Mouse (Mus musculus) urinary bladder, postnatal 25 days (tissue): ENCODE results near the gene Ric3.

ENCODE experiments used
- DNase-seq: peaks from one replicate; pipeline ENCODE4 v3.0.0; 2022; ENCODE audit warnings: low spot score

Ric3 gene

GRCm38 (mm10) chr7:109045876-109046275 lies 37.3 kb downstream of the Ric3 start:
- DNase-seq, result no peak

- DNase-seq, result no peak
These were observed 43.7 kb downstream of the Ric3 start for GRCm38 (mm10) chr7:109039445-109039844.

GRCm38 (mm10) chr7:109038987-109039386 lies 44.1 kb downstream of the Ric3 start:
- no peak for DNase-seq

- no peak for DNase-seq
These were observed 44.9 kb downstream of the Ric3 start for GRCm38 (mm10) chr7:109038121-109038735.

GRCm38 (mm10) chr7:109032054-109032453 lies 51.1 kb downstream of the Ric3 start:
- no peak for DNase-seq

- DNase-seq, result no peak
These were observed 51.8 kb downstream of the Ric3 start for GRCm38 (mm10) chr7:109031331-109031730.

- DNase-seq, result no peak
These were observed 53.1 kb downstream of the Ric3 start for GRCm38 (mm10) chr7:109029961-109030465.

- DNase-seq, result peak; percentile 33
These were observed 54.9 kb downstream of the Ric3 start for GRCm38 (mm10) chr7:109028204-109028603.

- no peak for DNase-seq
These were observed 55.4 kb downstream of the Ric3 start for GRCm38 (mm10) chr7:109027721-109028120.

- DNase-seq, result no peak
These were observed 56.2 kb downstream of the Ric3 start for GRCm38 (mm10) chr7:109026976-109027375.

GRCm38 (mm10) chr7:109025743-109026142 lies 57.4 kb downstream of the Ric3 start:
- DNase-seq, result no peak

- DNase-seq, result peak; percentile 53
These were observed 61.7 kb downstream of the Ric3 start for GRCm38 (mm10) chr7:109021428-109021827.

GRCm38 (mm10) chr7:109019243-109019642 lies 63.9 kb downstream of the Ric3 start:
- DNase-seq, result no peak

- DNase-seq, result no peak
These were observed 66.7 kb downstream of the Ric3 start for GRCm38 (mm10) chr7:109016378-109016923.

- no peak for DNase-seq
These were observed 68.3 kb downstream of the Ric3 start for GRCm38 (mm10) chr7:109014851-109015250.

- no peak for DNase-seq
These were observed 70.0 kb downstream of the Ric3 start for GRCm38 (mm10) chr7:109012998-109013625.

GRCm38 (mm10) chr7:109012575-109012974 lies 70.6 kb downstream of the Ric3 start:
- no peak for DNase-seq

GRCm38 (mm10) chr7:109011596-109012180 lies 71.4 kb downstream of the Ric3 start:
- no peak for DNase-seq

GRCm38 (mm10) chr7:109010720-109011595 lies 72.2 kb downstream of the Ric3 start:
- no peak for DNase-seq

GRCm38 (mm10) chr7:109009260-109009659 lies 73.9 kb downstream of the Ric3 start:
- no peak for DNase-seq

GRCm38 (mm10) chr7:109003653-109004052 lies 79.5 kb downstream of the Ric3 start:
- DNase-seq, result no peak

GRCm38 (mm10) chr7:109001971-109002370 lies 81.2 kb downstream of the Ric3 start:
- DNase-seq, result no peak
